Mouse (Mus musculus) lung, adult 2 months (tissue): ENCODE measurements around the gene Hoxc6. TPM values are rescaled to one million over a fixed set of nuclear protein-coding genes. Genes with fewer than 3 reads are reported as not detected.
A peak's percentile ranks its signal among the peaks of the same experiment; 100 is the strongest.

ENCODE experiments used
- DNase-seq: peaks from one replicate; pipeline ENCODE4 v3.0.0; 2022
- H3K4me1 ChIP-seq: fragments of 200-500 bp; 2 replicates; pipeline ENCODE4 v1.6.1; 2011; ENCODE audit warnings: low read length; ENCODE audit not compliant: control insufficient read depth, insufficient read depth
- H3K4me3 ChIP-seq: fragments of 200-500 bp; replicated peaks from 2 replicates; pipeline ENCODE3; 2011; ENCODE audit warnings: low read depth, mild to moderate bottlenecking, control low read depth, low read length; ENCODE audit errors: extremely low read depth
- CTCF ChIP-seq: fragments of 200-500 bp; IDR thresholded peaks from 2 replicates; pipeline ENCODE4 v1.5.1; 2011; ENCODE audit warnings: mild to moderate bottlenecking, low read length, control low read depth; ENCODE audit not compliant: insufficient read depth
- POLR2A ChIP-seq: fragments of 200-500 bp; IDR thresholded peaks from 2 replicates; pipeline ENCODE4 v1.6.1; 2011; ENCODE audit warnings: low read depth, mild to moderate bottlenecking, control low read depth, low read length, borderline replicate concordance; ENCODE audit errors: extremely low read depth
- WGBS: fragments of 180-500 bp; shearing (Covaris S2); methylation state at CpG from one replicate; pipeline ENCODE4 v1.1.7; 2018; 5-methylcytosine and 5-hydroxymethylcytosine counted together
- polyA plus RNA-seq: library from polyadenylated mRNA; depleted of rRNA; stranded (reverse); fragments of >200 nt; gene quantifications from 2 replicates; pipeline ENCODE4 v1.2.3, GENCODE M21; 2012

The Hoxc6 gene
- polyA plus RNA-seq, 1 experiment: 0.34 TPM

DNA sequence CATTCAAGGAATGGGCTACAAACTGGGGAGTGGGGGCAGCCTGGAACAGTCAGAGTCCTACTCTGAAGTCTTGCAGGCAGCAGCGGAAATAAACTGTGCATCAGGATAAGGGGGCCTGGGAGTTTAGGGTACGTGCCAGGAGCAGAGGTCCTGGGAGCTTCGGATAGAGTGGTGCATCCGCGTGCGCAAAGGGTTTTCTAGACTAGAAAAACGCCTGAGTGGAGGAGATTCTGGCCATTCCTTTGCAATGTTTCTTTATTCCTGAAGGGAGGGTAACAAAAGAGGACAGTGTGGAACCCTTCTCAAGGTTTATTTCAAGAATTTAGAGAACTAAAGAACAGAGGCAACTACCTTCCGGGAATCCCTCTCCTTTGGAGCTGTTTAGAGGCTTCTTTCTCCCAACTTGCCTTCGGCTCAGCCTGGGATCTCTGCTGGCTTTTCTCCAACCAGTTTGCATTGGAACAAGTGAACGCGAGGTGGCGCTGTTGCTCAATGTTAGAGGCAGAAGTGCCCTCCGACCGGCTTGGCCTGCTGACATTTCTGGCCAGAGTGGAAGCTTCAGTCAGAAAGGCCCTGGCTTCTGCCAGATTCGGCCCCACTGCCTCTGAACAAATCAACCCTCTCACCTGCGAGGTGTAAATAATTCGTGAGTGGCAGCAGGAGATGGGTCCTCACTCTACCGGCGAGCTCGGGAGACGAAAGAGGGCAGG is 10.8 kb upstream of the Hoxc6 start:
- DNase-seq: peak; percentile 88
- TF ChIP-seq CTCF: peak; percentile 94
- TF ChIP-seq POLR2A: no peak
- Histone ChIP-seq H3K4me3 (no peak overlapping the region), H3K4me1 (no peaks in the 10 kb centered on the region)
- 5% methylated on average over 21 of the region's 21 CpGs for WGBS

DNA sequence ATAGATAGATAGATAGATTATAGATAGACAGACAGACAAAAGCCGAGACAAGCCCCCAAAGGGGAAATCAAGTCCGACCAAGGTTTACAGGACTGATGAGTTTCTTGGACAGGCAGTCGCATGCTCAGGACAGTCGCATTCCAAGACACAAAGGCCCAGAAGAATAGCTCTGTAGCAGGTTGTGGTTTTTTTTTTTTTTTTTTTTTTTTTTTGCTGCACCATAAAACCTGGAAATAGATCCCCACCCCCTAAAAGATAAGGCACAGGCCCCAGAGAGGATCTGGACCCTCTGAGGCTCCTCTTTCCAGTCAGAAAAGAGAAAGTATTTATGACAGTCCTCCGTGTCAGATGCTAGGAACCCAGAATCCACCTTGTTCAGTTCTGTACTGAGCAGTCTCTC is 10.0 kb upstream of the Hoxc6 start:
- TF ChIP-seq POLR2A (no peak), CTCF (no peak)
- WGBS: 40% methylated on average over 5 of the region's 5 CpGs

GRCm38 (mm10) chr15:102990461-102991397 is 7.3 kb upstream of the Hoxc6 start, which contains the start of gene Hoxc8:
Hoxc8 (plus strand) TSS chr15:102990607.
- 3% methylated on average over 69 of the region's 69 CpGs for WGBS
- no peaks in the 10 kb centered on the region for H3K4me1 ChIP-seq
- TF ChIP-seq POLR2A (no peak), CTCF (no peak)
- DNase-seq: no peak
- H3K4me3 ChIP-seq: no peak within 1 kb of the TSS

More for the DNA sequence above, 10.0 kb upstream of the Hoxc6 start:
- Histone ChIP-seq H3K4me3 (no peak overlapping the region), H3K4me1 (no peaks in the 10 kb centered on the region)
- DNase-seq: no peak

- Histone ChIP-seq H3K4me3 (no peak overlapping the region), H3K4me1 (no peaks in the 10 kb centered on the region)
- no peak for TF ChIP-seq CTCF
- no peak for TF ChIP-seq POLR2A
- 5% methylated on average over 7 of the region's 7 CpGs for WGBS
- DNase-seq: no peak
Observed at GRCm38 (mm10) chr15:102991782-102992181, 6.3 kb upstream of the Hoxc6 start.

DNA sequence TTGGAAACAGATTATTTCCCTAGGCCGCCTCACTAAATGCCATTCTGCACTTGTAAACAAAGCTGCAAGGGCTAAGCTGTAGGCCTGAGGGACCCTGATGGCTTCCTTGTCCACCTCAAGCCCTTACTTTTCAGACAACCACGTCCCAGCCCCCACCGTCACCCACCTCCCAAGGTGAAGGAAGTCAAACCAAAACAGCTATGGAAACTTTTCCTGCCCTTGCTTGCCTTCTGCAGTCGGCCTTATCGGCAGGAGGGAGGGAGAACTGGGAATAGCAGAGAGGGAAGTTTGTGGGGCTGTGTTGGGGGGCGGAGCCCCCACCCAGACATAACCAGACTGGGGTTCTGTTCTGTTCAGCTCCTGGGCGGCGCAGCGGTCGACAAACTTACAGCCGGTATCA is 5.9 kb upstream of the Hoxc6 start:
- DNase-seq: no peak
- no peaks in the 10 kb centered on the region for H3K4me1 ChIP-seq
- TF ChIP-seq POLR2A (no peak), CTCF (no peak)
- 4% methylated on average over 11 of the region's 11 CpGs for WGBS
- H3K4me3 ChIP-seq: no peak overlapping the region

DNA sequence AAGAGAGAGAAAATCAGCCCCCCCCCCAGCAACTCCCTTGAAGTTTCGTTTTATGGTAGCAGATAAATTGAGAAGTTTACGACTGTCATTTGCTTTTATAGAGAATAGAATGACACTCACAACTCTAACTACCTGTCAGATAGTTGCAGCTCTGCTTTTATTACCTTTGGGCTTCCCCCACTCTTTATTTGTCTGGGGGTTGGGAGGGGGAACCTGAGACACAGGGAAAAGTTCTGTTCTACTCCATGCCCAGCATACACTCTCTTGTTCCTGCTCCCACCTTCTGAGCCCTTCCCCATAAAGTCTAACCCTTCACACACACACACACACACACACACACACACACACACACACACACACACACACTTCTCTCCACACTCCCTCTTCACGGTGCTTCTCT is 5.2 kb upstream of the Hoxc6 start:
- H3K4me3 ChIP-seq: no peak overlapping the region
- DNase-seq: no peak

DNA sequence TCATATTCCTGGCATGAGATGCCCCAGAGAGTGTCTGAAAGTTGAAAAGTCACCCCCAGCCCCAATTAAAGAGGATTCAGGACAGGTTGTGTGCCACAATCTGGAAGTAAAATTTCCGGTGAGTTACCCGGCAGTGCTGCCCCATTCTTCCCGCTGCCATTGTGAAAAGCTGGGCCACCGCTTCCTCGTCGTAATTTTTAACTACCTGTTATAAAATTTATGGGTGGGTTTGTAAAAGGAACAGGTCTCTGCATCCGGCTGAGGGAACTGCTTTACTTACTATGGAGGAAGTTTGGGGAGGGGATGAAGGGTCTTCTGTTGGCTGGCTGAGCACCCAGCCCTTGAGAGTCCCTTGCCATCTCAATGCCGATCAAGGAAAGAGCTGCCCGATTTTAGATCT is 1.5 kb upstream of the Hoxc6 start:
- no peaks in the 10 kb centered on the region for H3K4me1 ChIP-seq
- no peak for DNase-seq
- TF ChIP-seq POLR2A (no peak), CTCF (no peak)
- WGBS: 6% methylated on average over 9 of the region's 9 CpGs
- H3K4me3 ChIP-seq: no peak overlapping the region

More for the DNA sequence above, 5.2 kb upstream of the Hoxc6 start:
- H3K4me1 ChIP-seq: no peaks in the 10 kb centered on the region
- TF ChIP-seq CTCF: no peak
- no peak for TF ChIP-seq POLR2A
- 8% methylated on average over 3 of the region's 3 CpGs for WGBS

GRCm38 (mm10) chr15:102997431-102997830 is 626 bp upstream of the Hoxc6 start:
- no peak for DNase-seq
- 10% methylated on average over 3 of the region's 3 CpGs for WGBS
- Histone ChIP-seq H3K4me3 (no peak overlapping the region), H3K4me1 (no peaks in the 10 kb centered on the region)
- TF ChIP-seq CTCF (no peak), POLR2A (no peak)

- H3K4me3 ChIP-seq: no peak overlapping the region
- TF ChIP-seq CTCF: no peak
- TF ChIP-seq POLR2A: no peak
- no peaks in the 10 kb centered on the region for H3K4me1 ChIP-seq
- DNase-seq: no peak
- 4% methylated on average over 19 of the region's 19 CpGs for WGBS
Observed at GRCm38 (mm10) chr15:102998608-102999182, 638 bp downstream of the Hoxc6 start.
